Mouse (Mus musculus) liver, embryonic 14.5 days (tissue): ENCODE measurements around the gene Zfp423. TPM values are rescaled to one million over a fixed set of nuclear protein-coding genes. Genes with fewer than 3 reads are reported as not detected.

Experiments
- ATAC-seq: fragments of 200-750 bp; cut with Nextera tagmentation; 2 replicates; pipeline ENCODE4 v1.8.0; 2017; ENCODE audit warnings: moderate number of reproducible peaks, mild to moderate bottlenecking, moderate library complexity; ENCODE audit not compliant: insufficient read depth
- DNase-seq, 3 experiments: peaks; one replicate each; pipeline ENCODE4 v3.0.0-alpha.2; 2012 to 2013; ENCODE audit warnings: low read depth in 3 of 3, low spot score in 3 of 3
- H3K27ac ChIP-seq: fragments of 300-500 bp; sonication (generic); 2 replicates; pipeline ENCODE4 v1.5.1; 2014; ENCODE audit warnings: moderate library complexity, mild to moderate bottlenecking, control low read depth, inconsistent platforms
- H3K27me3 ChIP-seq: fragments of 300-500 bp; sonication (generic); 2 replicates; pipeline ENCODE4 v1.6.1; 2014; ENCODE audit warnings: mild to moderate bottlenecking, low read length, moderate library complexity; ENCODE audit not compliant: control insufficient read depth, insufficient read depth
- H3K36me3 ChIP-seq: fragments of 300-500 bp; sonication (generic); replicated peaks from 2 replicates; pipeline ENCODE4 v1.6.1; 2014; ENCODE audit warnings: low read depth; ENCODE audit not compliant: control insufficient read depth, insufficient read depth
- H3K4me1 ChIP-seq, 2 experiments: fragments of 200-500 bp in 1 of 2; fragments of 300-500 bp in 1 of 2; sonication (generic) in 1 of 2; replicated peaks; 2 replicates each; pipeline ENCODE4 v1.6.1; 2012 to 2014; ENCODE audit warnings: antibody characterized with exemption in 1 of 2, inconsistent platforms in 1 of 2, low read length in 1 of 2; ENCODE audit not compliant: control insufficient read depth in 2 of 2, insufficient read depth in 2 of 2
- H3K4me2 ChIP-seq: fragments of 300-500 bp; sonication (generic); 2 replicates; pipeline ENCODE4 v1.6.1; 2014; ENCODE audit warnings: low read depth, mild to moderate bottlenecking, control low read depth, moderate library complexity
- H3K4me3 ChIP-seq, 2 experiments: fragments of 200-500 bp in 1 of 2; fragments of 300-500 bp in 1 of 2; sonication (generic) in 1 of 2; 2 replicates each; pipeline ENCODE4 v1.5.1; 2012 to 2014; ENCODE audit warnings: low read depth in 2 of 2, low read length in 2 of 2, mild to moderate bottlenecking in 2 of 2, control low read depth in 1 of 2, inconsistent platforms in 1 of 2, moderate library complexity in 1 of 2; ENCODE audit not compliant: insufficient read depth in 1 of 2
- H3K9ac ChIP-seq: fragments of 300-500 bp; sonication (generic); replicated peaks from 2 replicates; pipeline ENCODE4 v1.6.1; 2014; ENCODE audit warnings: mild to moderate bottlenecking, control low read depth, moderate library complexity
- H3K9me3 ChIP-seq: fragments of 300-500 bp; sonication (generic); 2 replicates; pipeline ENCODE4 v1.6.1; 2016; ENCODE audit warnings: low read length, mixed read lengths; ENCODE audit not compliant: control insufficient read depth
- CTCF ChIP-seq: IDR thresholded peaks from 2 replicates; pipeline ENCODE4 v1.5.1; 2016; ENCODE audit warnings: antibody characterized with exemption, low read depth, control low read depth
- EP300 ChIP-seq: IDR thresholded peaks from 2 replicates; pipeline ENCODE4 v1.6.1; 2016; ENCODE audit warnings: antibody characterized with exemption, low read depth
- WGBS: fragments of 180-500 bp; shearing (Covaris S2); extraction: QIAGEN DNeasy Blood & Tissue Kit; methylation state at CpG from one replicate; pipeline ENCODE4 v1.1.7; 2014; ENCODE audit not compliant: insufficient replicate concordance; 5-methylcytosine and 5-hydroxymethylcytosine counted together
- polyA plus RNA-seq, 2 experiments: library from polyadenylated mRNA; depleted of rRNA in 1 of 2; stranded (reverse) in 1 of 2; unstranded in 1 of 2; fragments of >200 nt; fragmentation: Nextera tagmentation in 1 of 2; extraction: Ambion mirVana in 1 of 2; gene quantifications; 2 replicates each; pipeline versions ENCODE4 v1.2.1 to v1.2.3; 2012 to 2014

Gene Zfp423
- polyA plus RNA-seq, 2 experiments, result 0.52 to 0.60 TPM

DNA sequence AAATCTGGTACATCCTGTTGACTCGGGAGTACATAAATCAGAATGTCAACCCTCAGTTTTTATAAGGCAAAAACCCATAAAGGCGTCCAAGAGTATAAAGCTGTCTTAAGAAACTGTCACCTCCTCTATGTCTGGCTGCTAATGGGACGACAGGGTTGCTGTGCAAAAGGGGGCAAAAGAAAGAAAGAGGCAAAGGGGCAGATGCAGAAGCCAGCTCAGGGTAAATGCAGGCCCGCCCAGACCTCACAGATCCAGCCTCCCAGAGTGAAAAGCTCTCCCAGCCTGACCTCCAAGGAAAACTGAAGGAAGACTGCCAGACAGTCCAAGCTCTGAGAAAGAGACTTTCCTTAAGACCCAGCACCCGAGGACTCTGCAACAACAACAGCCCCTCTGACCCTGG lies 97.7 kb downstream of the Zfp423 start:
- Histone ChIP-seq H3K4me2 (no peak overlapping the region), H3K9ac (no peak overlapping the region), H3K4me3 (no peak overlapping the region), H3K9me3 (no peaks in the 10 kb centered on the region), H3K36me3 (no peaks in the 10 kb centered on the region), H3K4me1 (no peaks in the 10 kb centered on the region), H3K27me3 (no peaks in the 10 kb centered on the region), H3K27ac (no peak overlapping the region)
- WGBS, result 33% methylated on average over 5 of the region's 5 CpGs
- TF ChIP-seq EP300, result no peak
- no peak for TF ChIP-seq CTCF
- DNase-seq, result no peak
- ATAC-seq, result no peak

GRCm38 (mm10) chr8:87860905-87861304 lies 98.5 kb downstream of the Zfp423 start:
- H3K9me3 ChIP-seq, result no peaks in the 10 kb centered on the region
- H3K27ac ChIP-seq, result no peak overlapping the region
- ATAC-seq (no peak), DNase-seq (no peak)
- WGBS, result 70% methylated on average over 6 of the region's 6 CpGs
- H3K4me1 ChIP-seq, result no peaks in the 10 kb centered on the region
- no peak overlapping the region for H3K4me3 ChIP-seq
- TF ChIP-seq EP300 (no peak), CTCF (no peak)
- H3K36me3 ChIP-seq, result no peaks in the 10 kb centered on the region
- H3K4me2 ChIP-seq, result no peak overlapping the region
- no peak overlapping the region for H3K9ac ChIP-seq
- no peaks in the 10 kb centered on the region for H3K27me3 ChIP-seq

GRCm38 (mm10) chr8:87851871-87852270 lies 107.5 kb downstream of the Zfp423 start:
- H3K4me2 ChIP-seq, result no peak overlapping the region
- 39% methylated on average over 3 of the region's 3 CpGs for WGBS
- no peak for DNase-seq

DNA sequence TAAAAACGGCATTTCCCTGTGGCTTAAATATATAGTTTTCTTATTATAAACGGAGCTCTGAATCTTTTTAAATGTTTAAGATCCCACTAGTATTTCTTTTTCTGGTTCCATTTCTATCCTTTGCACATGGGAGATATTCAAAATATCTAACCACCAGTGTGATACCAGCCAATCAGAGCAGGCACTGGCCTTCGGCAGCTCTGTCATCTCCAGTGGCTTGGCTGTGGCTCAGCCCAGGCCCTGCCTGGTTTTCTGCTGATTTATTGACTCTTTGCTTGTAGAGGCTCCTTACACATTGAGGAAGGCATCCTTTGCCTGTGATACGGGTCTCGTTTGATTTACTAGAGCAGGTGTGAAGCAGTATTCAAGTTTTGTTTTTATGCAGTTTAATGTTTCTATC lies 108.0 kb downstream of the Zfp423 start:
- Histone ChIP-seq H3K9ac (no peak overlapping the region), H3K27ac (no peak overlapping the region), H3K4me1 (no peaks in the 10 kb centered on the region), H3K4me2 (no peak overlapping the region), H3K27me3 (no peaks in the 10 kb centered on the region), H3K36me3 (no peaks in the 10 kb centered on the region), H3K9me3 (no peaks in the 10 kb centered on the region), H3K4me3 (no peak overlapping the region)
- 56% methylated on average over 5 of the region's 5 CpGs for WGBS
- no peak for TF ChIP-seq CTCF
- ATAC-seq (no peak), DNase-seq (no peak)

More at GRCm38 (mm10) chr8:87851871-87852270, 107.5 kb downstream of the Zfp423 start:
- Histone ChIP-seq H3K4me3 (no peak overlapping the region), H3K36me3 (no peaks in the 10 kb centered on the region), H3K27me3 (no peaks in the 10 kb centered on the region), H3K4me1 (no peaks in the 10 kb centered on the region), H3K9me3 (no peaks in the 10 kb centered on the region), H3K9ac (no peak overlapping the region), H3K27ac (no peak overlapping the region)
- TF ChIP-seq EP300 (no peak), CTCF (no peak)
- no peak for ATAC-seq

- no peaks in the 10 kb centered on the region for H3K4me1 ChIP-seq
- TF ChIP-seq EP300 (no peak), CTCF (no peak)
- H3K36me3 ChIP-seq, result no peaks in the 10 kb centered on the region
- H3K27me3 ChIP-seq, result no peaks in the 10 kb centered on the region
- ATAC-seq, result no peak
- H3K9ac ChIP-seq, result no peak overlapping the region
- no peaks in the 10 kb centered on the region for H3K9me3 ChIP-seq
- no peak overlapping the region for H3K4me3 ChIP-seq
- H3K4me2 ChIP-seq, result no peak overlapping the region
- 62% methylated on average over 5 of the region's 5 CpGs for WGBS
- DNase-seq, result no peak
- H3K27ac ChIP-seq, result no peak overlapping the region
Measured at GRCm38 (mm10) chr8:87848836-87849235, 110.6 kb downstream of the Zfp423 start.
